Mouse (Mus musculus) spleen, postnatal 10 days (tissue): Measurements from ENCODE around the gene Lyst.
"Not testable (repeated sequence)": the region's sequence is repeated elsewhere in the genome, so short reads cannot be mapped to it uniquely, and the experiment has no call there.

ENCODE experiments used
- DNase-seq, 2 experiments: peaks; one replicate each; pipeline ENCODE4 v3.0.0; 2021 to 2022; ENCODE audit warnings: low spot score in 2 of 2

Lyst gene

DNA sequence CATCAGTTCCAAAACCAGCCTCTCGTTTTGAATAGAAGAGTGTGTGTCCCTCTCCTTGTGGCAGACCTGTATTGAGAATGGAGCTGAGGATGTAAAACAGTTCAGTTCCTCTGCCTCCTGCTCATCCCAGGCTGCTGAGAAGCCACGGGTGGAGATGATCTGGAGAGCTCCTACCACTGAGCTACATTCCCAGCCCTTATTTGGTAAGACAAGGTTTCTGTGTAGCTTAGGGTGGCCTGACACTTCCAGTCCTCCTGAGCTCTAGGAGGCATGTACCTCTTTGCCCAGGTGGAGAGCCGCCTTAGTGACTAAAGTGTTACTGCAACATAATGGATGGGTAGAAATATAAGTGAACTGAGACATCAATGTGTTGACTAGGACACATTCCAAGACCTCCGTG is 190.8 kb downstream of the Lyst start:
- no peak for DNase-seq

DNA sequence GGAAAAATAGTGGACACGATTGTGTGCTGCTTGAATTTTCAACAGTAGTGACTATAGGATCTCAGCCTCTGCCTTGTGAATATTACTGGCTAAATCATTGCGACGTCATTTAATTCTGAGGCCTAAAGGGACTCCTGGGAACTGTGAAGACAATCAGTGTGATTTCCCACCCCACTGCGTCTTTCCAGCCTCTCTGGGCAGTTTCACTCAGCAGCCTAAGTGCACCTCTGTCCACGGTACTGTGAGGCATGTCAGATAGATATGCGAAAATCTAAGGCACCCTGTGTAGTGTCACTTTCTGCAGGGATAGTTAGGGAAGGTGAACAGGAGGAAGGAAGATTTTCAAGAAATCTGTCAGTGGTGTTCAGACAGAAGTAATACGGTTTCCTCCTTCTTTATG is 193.1 kb downstream of the Lyst start:
- no peak for DNase-seq

DNA sequence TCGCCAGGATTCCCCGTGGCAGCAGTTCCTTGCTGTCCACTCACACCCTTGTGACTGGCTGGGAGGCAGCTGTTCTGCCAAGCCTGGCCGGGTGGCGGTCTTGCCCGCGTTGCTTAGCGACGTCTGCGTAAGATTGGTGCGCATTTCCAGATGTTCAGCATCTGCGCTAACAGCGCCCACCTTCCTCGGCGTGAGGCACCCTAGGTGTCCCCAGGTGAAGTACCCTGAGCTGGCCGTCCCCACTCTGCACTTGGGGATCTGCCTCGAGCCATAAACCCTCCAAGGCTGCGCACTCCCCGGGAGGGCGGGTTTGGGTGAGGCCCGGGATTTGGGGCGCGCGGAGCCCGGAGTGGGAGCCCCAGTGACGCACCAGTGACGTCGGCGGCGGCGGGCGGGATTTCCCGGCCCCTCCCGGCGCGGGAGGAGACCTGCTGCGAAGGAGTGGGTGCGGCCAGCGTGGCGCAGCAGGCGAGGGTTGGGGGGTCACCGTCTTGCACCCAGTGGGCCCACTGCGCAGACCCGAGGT is 193.8 kb downstream of the Lyst start, which contains the start of gene Gng4:
TSS of gene Gng4 (plus strand) at position 166 of the 526 bp plus-strand sequence.
- DNase-seq, result peak in 1 of 2 experiments; percentile 17

DNA sequence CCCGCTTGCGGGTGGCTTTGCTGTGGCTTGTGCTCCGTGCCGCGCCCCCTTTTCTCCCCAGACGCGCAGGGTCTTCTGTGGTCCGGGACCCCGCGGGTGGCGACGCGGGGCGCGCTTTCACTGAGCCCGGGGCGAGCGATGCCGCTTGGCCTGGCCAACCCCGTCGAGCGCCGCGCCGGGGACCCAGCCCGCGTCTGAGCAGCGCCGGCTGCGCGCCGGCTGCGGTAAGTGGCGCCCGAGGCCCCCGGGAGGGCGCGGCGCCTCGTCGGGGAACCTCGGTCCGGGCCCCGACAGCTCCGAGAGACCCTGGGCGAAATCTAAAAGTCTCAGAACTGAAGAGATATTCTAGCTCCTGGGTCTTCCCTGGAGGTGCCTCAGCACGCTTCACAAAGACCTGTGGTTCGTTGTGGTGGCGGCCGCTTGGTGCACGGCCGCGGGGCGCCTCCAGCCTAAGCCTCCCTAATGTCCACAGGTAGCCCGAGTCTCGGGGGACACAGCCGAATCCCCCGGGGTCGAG is 194.3 kb downstream of the Lyst start:
- DNase-seq, result no peak

DNA sequence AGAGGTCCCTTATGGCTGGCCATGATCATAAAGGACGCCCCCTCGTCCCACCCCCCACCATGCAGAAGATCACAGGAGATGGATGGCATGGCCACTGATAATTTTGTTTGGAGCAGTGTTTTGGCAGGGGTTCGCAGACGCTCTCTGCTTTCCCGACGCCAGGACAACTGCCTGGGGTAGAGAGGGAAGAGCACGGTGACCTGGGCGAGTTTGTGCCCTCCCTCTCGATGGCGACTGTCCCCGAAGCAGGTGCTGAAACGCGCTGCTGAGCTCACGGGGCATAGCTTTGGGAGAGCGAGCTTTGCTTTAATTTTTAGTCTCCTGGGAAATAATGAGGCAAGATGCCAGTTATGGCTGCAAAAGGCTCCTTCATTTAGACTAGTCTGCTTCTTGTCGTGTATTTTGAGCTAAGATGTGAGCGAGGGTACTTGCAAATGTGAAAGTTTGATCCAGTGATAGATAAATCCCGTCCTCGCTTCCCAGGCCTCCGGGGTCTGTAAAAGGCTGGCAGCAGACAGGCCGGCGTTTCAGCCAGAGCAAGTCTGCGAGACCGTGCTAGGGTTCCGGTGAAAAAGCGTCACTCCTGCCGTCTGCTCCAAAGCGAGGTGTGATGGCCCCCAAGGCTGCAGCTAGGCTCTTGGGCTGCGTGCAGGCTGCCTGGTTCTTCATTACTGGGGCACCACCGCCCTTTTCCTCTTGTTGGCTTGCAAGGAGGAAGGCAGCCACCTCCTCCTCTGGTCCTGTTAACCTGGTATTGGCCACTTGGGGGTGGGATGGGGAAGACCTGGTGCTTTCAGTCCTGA is 195.0 kb downstream of the Lyst start:
- peak in 1 of 2 experiments; percentile 31 for DNase-seq

DNA sequence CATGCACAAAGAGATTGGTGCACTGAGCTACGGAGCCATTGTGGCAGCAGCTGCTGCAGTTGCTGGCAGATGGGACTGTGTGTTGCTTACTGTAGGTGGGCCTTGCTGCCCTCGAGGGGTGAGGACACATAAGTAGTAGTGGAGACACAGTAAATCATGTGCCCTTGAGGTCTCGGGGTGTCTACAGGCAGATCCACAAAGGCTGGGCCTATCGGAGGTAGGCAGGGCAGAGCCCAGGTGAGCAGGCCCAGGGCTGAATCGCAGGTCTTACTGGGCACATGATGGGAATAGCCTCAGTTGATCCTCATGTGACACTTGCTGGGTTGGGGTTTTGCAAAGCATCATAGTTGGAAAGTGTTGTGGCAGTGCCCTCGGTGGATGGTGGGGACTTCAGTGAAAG is 196.8 kb downstream of the Lyst start:
- no peak for DNase-seq

DNA sequence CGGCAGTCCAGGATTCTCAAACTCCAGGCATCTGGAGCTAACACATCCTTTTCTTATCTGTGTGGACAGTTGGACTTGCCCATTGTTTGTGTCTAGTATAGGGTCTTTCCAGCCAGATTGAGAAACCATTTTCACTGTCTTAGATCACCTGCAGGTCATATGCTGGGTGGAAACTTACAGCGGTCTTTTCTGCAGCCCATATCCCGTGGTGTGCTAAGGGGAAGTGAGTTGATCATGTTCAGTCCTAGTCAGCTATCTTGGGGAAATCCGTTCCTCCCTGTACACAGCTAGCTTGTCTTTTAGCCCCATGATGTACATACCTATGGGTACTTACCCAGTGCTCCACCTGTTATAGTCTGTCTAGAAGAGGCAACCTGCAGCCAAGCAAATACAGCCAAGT is 197.9 kb downstream of the Lyst start:
- DNase-seq, result no peak

DNA sequence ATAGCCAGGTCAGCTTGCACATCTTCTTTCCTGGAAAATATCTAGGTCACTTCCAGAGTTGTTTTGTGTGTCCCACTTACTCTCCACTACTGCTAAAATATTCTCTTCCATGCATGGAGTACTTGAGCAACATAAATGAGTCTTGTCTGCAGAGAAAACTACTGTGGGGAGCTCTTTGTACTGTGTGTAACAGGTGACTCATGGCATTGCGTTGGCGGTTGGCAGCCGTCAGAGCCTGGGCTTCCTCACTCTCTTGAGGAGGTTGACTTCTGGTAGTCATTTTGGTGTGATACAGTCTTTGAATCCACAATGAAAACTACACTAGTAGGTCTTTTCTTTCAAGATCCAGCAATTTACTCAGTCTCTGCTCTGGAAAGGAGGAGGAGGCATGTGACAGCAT is 201.8 kb downstream of the Lyst start:
- no peak for DNase-seq

DNA sequence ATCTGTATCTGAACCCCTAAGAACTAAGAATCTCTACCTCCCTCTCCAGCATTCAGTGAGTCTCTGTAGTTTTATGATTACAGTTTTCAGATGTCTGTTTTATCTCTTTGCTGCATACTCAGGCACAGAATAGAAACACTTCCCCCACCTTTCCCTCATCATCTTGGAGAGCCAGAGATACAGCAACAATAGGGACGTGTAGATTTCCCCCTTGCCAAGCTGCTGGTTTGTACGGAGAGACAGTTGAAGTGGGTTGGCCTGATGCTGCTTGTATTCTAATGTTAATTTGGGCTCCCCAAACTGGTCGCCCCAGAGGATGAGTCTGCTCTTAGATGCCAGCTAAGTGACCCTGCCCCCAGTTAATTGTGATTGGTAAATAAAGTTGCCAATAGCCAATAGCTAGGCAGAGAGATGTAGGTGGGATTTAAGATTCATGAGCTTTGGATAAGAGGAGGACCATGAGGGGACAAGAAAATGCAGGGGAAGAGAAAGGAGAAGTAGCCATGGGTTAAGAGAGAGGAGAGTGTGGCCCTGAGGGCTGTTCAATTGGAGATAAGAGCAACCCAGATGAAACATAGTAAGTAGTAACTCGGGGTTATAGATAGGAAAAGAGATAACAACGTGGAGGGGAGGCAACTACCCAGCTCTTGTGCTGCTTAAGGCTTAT is 205.1 kb downstream of the Lyst start:
- DNase-seq, result no peak

DNA sequence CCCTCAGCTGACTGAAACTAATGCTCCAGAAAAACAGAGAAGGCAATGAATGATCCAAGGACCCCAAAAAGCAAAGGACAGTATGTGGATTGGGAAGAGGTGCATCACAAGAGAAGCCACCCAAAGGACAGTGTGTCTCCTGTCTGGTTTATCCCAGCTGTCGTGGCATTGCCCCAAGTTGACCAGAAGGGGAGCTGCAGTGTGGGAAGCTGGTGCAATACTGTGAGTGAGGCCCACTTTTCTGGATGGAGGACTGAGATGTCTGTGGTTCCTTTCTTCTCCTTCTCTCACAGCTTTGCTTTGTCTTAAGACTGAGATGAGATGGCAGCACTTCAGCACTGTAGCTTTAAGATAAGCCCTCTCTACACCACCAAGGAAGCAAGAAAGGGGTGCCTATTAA is 205.9 kb downstream of the Lyst start:
- DNase-seq, result no peak

DNA sequence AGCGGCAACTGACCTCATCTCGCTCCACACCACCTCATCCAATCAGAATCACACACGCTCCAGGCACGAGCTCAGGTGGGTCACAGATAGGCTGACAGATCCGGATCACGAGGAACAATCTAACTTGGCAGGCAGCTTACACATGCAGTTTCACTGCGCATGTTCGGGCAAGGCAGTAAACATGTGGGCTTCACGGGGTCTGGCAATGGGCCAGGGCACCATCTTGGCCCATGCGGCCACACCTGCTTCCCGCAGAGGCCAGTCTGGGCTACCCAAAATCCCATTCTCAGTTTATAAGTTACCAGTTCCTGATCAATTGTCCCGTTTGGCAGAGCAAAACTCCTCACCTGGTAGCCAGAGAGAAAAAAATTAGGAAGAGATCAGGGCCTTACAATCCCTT is 207.6 kb downstream of the Lyst start:
- DNase-seq, result not testable (repeated sequence)

DNA sequence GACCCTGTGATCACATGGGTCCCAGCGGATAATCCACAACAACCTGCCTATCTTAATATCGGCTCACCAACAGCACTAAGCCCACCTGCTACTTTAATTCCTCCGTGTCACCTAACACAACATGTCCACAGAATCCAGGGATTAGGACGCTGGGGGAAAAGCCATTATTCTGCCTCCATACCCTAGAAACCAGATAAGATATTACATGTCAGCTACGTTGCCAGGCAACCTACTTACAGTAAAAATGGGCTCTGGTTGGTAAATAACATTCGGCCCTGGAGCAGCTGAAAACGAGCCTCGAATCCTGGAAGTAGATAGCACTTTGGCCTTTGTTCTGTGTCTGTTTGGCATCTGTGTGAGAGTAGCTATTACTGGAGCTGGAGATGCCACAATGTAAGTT is 208.6 kb downstream of the Lyst start:
- DNase-seq, result no peak

DNA sequence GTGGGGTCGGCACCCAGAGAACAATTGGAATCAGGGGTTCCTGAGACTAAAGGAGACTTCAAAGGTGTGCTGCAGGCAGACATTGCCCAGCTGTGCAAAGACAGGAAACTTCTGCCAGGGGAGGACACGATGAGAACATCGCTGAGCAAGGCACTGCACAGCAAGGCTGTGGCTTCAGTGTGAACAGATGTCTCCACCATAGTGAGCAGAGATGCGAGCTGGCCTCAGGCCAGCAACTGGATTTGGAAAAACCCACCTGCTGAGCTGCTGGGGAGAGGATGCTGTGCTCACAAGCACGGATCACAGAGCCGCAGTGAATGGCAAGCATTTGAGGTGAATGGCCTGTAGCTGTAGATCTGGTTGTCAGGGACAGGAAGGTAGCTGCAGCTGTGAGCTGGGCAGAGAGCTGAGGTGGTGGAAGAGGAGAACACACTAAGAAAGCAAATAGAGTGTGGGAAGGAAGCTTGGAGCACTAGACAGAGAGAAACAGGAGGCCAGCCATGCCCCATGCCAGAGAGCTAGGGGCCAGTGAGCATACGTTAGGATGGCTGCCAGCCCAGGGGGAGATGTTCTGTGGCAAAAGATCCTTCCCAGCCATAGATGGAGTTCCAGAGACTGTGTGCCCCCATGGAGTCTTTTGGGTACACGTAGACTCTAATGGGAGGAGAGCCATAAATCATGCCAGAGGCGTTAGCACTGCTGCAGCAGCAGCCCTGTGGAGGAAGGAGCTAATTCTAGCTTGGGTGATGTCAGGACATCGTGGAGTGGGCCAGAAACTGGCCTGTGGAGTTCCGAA is 218.3 kb downstream of the Lyst start:
- no peak for DNase-seq

DNA sequence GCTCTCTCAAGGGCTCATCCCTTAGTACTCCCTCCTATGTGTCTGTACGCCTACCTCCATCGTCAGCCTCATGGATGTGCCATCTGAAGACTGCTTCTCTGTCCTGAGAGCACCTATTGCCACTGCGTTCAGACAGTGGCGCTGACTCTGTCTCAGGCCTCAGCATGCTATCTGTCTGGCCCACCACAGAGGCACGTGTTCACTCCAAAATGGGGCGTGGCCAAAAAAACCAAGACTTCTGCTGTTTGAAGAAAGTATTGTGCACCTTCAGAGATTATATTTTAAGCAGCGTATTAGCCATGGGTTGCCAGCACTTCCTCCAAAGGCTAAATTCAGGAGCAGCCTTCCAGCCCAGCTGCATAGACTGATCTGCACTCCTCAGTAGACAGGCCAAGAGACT is 220.7 kb downstream of the Lyst start:
- DNase-seq, result no peak

DNA sequence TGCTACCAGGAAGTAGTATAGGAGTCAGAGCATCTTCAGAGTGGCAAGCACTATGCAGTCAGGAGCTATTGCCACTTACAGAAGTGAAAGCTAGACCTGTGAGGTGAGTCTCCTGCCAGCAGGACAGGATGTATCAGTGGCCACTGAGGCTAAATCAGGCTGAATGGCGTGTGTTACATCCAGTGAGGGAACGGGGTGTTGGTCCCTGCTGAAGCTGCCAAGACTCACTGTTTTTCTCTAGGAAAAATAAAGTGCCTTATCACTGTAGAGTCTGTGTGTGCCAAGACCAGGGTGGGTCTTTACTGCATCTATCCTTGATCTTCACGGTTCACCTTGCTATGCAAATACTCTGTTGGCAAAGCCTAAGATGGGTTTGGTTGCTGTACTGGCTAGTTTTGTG is 228.5 kb downstream of the Lyst start:
- DNase-seq, result no peak

DNA sequence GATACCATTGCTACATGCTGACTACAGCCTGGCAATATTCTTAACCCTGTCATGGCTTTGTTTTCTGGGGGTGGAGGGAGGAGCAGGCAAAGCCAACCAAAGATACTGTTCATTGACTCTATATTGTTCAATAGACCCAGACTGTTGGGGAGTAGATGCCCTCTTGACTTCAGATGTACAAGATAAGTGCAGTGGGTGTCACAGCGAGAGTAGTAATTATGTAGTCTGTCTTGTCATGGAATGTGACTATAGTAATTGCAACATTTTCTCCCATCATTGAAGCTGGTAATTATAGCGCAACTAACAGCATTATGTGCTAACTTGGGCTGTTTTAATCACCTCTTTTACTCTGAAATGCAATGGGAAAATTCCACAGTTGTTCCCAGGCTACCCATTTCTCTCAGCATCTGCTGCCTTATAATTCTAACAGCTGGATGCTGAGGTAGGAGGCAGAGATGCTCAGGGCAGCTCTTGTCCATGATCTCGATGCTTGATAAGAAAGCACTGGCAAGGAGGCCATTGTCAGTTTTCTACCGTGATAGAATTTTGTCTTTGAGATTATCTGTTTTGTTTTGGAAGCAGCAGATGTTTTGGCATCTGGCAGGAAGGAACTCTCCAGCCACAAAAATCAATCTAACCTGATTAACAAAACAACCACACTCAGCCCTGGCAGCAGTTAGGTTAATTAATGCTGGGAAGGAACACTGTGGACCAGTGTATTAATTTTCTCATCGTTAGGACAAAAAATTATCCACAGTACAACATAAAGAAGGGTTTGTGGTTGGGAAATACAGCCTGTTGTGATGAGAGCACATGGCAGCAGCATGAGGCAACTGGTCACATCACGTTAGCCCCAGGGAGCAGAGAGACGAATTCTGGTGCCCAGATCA is 230.3 kb downstream of the Lyst start:
- no peak for DNase-seq

DNA sequence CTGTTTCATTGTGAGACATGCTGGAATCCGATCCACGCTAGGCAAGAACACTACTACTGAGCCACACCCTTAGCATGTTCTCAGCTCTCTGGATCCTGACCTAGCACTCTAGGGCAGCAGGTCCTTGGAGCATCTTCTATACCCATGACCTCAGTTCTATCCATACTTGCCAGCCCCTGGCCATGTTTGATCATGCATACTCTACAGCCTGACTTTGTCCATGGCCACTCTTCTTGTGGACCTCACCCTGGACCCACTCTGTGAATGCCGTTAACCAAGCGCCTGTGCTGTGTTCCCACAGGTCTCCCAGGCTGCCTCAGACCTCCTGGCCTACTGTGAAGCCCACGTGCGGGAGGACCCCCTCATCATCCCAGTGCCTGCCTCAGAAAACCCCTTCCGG is 234.7 kb downstream of the Lyst start:
- no peak for DNase-seq

DNA sequence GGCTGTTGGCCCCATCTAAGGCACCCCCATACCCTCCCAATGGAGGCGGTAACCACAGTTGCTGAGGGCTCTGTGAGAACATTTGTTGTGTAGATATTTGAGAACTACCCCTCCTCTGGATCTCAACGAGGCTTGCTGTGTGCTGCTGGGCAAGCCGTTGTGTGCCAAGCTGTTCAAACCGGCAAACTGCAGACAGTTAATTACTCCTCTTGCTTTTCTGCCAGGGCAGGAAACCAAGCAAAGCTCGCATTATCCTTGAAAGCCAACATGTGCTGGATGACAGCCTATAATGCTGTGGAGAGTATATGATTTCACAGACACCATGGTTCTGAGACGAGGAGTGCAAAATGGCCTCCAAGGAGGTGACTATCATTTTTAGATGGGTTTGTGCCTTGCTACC is 236.3 kb downstream of the Lyst start:
- DNase-seq, result no peak

DNA sequence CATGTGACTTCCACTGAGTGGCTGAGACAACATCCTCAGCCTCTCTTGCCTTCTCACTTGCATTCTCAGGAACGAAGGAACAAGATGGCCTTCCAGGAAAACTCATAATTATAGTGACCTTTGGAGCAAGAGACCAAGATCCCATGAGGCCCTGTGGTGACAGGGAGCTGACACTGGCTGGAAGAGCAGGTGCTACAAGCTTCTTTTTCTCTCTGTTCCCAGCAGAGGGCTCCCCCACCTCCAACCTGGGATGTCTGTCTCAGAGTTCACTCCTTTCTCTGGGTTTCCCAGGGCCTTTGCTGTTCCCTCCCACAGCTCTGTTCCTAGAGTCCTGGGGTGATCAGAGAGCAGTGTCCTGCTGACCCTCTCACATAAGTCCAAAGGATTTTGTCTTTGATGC is 237.9 kb downstream of the Lyst start:
- no peak for DNase-seq
